Mouse (Mus musculus) embryonic facial prominence, embryonic 14.5 days (tissue): Measurements from ENCODE around the gene Tmem229a. TPM values are rescaled to one million over a fixed set of nuclear protein-coding genes. Genes with fewer than 3 reads are reported as not detected.

Experiments
- ATAC-seq: fragments of 200-750 bp; cut with Nextera tagmentation; 2 replicates; pipeline ENCODE4 v1.8.0; 2017; ENCODE audit warnings: low read depth, moderate number of reproducible peaks, moderate TSS enrichment
- DNase-seq: peaks from one replicate; pipeline ENCODE4 v3.0.0-alpha.2; 2015; ENCODE audit warnings: low spot score
- H3K27ac ChIP-seq: fragments of 300-500 bp; sonication (generic); replicated peaks from 2 replicates; pipeline ENCODE4 v1.5.1; 2014; ENCODE audit warnings: low read depth, mild to moderate bottlenecking, low read length, moderate library complexity
- H3K27me3 ChIP-seq: fragments of 300-500 bp; sonication (generic); replicated peaks from 2 replicates; pipeline ENCODE4 v1.6.1; 2014; ENCODE audit warnings: low read length; ENCODE audit not compliant: control insufficient read depth, insufficient read depth
- H3K36me3 ChIP-seq: fragments of 300-500 bp; sonication (generic); 2 replicates; pipeline ENCODE4 v1.6.1; 2014; ENCODE audit warnings: low read length, mixed read lengths; ENCODE audit not compliant: control insufficient read depth, insufficient read depth
- H3K4me1 ChIP-seq: fragments of 300-500 bp; sonication (generic); 2 replicates; pipeline ENCODE4 v1.6.1; 2014; ENCODE audit warnings: antibody characterized with exemption, low read length; ENCODE audit not compliant: control insufficient read depth, insufficient read depth
- H3K4me2 ChIP-seq: fragments of 300-500 bp; sonication (generic); 2 replicates; pipeline ENCODE4 v1.6.1; 2014; ENCODE audit warnings: low read depth, mild to moderate bottlenecking, low read length, moderate library complexity, mixed read lengths
- H3K4me3 ChIP-seq: fragments of 300-500 bp; sonication (generic); 2 replicates; pipeline ENCODE4 v1.5.1; 2014; ENCODE audit warnings: low read depth, mild to moderate bottlenecking, low read length
- H3K9ac ChIP-seq: fragments of 300-500 bp; sonication (generic); 2 replicates; pipeline ENCODE4 v1.6.1; 2014; ENCODE audit warnings: low read depth, mild to moderate bottlenecking, low read length, moderate library complexity, mixed read lengths
- H3K9me3 ChIP-seq: fragments of 300-500 bp; sonication (generic); 2 replicates; pipeline ENCODE4 v1.6.1; 2016; ENCODE audit warnings: low read length; ENCODE audit not compliant: control insufficient read depth
- WGBS: fragments of 180-500 bp; shearing (Covaris S2); extraction: QIAGEN DNeasy Blood & Tissue Kit; methylation state at CpG from one replicate; pipeline ENCODE4 v1.1.7; 2014; 5-methylcytosine and 5-hydroxymethylcytosine counted together
- polyA plus RNA-seq: library from polyadenylated mRNA; unstranded; fragments of >200 nt; fragmentation: Nextera tagmentation; extraction: Ambion mirVana; gene quantifications from 2 replicates; pipeline ENCODE4 v1.2.1, GENCODE M21; 2014

Tmem229a gene
- 1.5 and 1.6 TPM in 2 replicates for polyA plus RNA-seq

- H3K9me3 ChIP-seq: no peaks in the 10 kb centered on the region
- DNase-seq: peak; percentile 67
- H3K36me3 ChIP-seq: no peaks in the 10 kb centered on the region
- H3K9ac ChIP-seq: peak within 1 kb of the TSS; percentile 63
- no peaks in the 10 kb centered on the region for H3K4me1 ChIP-seq
- peak within 1 kb of the TSS; percentile 52; the same call in 1 of the 2 replicates for H3K27ac ChIP-seq
- H3K4me2 ChIP-seq: peak within 1 kb of the TSS; percentile 98
- peak; percentile 84 for ATAC-seq
- H3K27me3 ChIP-seq: peaks cover 14% of the 10 kb centered on the region
- 4% methylated on average over 8 of the region's 46 CpGs for WGBS
- peak within 1 kb of the TSS; percentile 62 for H3K4me3 ChIP-seq
These were observed at the start of gene Tmem229a for GRCm38 (mm10) chr6:24955946-24956585. Tmem229a (minus strand) TSS chr6:24956297.

- H3K9ac ChIP-seq: no peak overlapping the region
- H3K27me3 ChIP-seq: no peaks in the 10 kb centered on the region
- no peaks in the 10 kb centered on the region for H3K36me3 ChIP-seq
- no peak for DNase-seq
- ATAC-seq: no peak
- no peaks in the 10 kb centered on the region for H3K4me1 ChIP-seq
- no peak overlapping the region for H3K4me3 ChIP-seq
- H3K27ac ChIP-seq: no peak overlapping the region
- 59% methylated on average over 2 of the region's 2 CpGs for WGBS
- no peaks in the 10 kb centered on the region for H3K9me3 ChIP-seq
- H3K4me2 ChIP-seq: no peak overlapping the region
These were observed 37.7 kb upstream of the Tmem229a start for GRCm38 (mm10) chr6:24993754-24994153.

- no peak for DNase-seq
- H3K4me3 ChIP-seq: no peak overlapping the region
- no peak overlapping the region for H3K27ac ChIP-seq
These were observed 33.7 kb upstream of the Tmem229a start for GRCm38 (mm10) chr6:24989836-24990235.

GRCm38 (mm10) chr6:24976176-24976575, 20.1 kb upstream of the Tmem229a start:
- no peak overlapping the region for H3K4me2 ChIP-seq

More at GRCm38 (mm10) chr6:24989836-24990235, 33.7 kb upstream of the Tmem229a start:
- H3K4me1 ChIP-seq: no peaks in the 10 kb centered on the region
- no peaks in the 10 kb centered on the region for H3K9me3 ChIP-seq
- H3K27me3 ChIP-seq: no peaks in the 10 kb centered on the region
- H3K4me2 ChIP-seq: no peak overlapping the region
- no peak overlapping the region for H3K9ac ChIP-seq
- ATAC-seq: no peak
- no peaks in the 10 kb centered on the region for H3K36me3 ChIP-seq

GRCm38 (mm10) chr6:24968471-24969223, 12.6 kb upstream of the Tmem229a start:
- ATAC-seq (no peak), DNase-seq (no peak)
- Histone ChIP-seq H3K27me3 (no peaks in the 10 kb centered on the region), H3K9me3 (no peaks in the 10 kb centered on the region), H3K9ac (no peak overlapping the region), H3K4me1 (no peaks in the 10 kb centered on the region), H3K36me3 (no peaks in the 10 kb centered on the region), H3K4me3 (no peak overlapping the region), H3K27ac (no peak overlapping the region), H3K4me2 (no peak overlapping the region)
- WGBS: 68% methylated on average over 3 of the region's 3 CpGs

More at GRCm38 (mm10) chr6:24976176-24976575, 20.1 kb upstream of the Tmem229a start:
- no peaks in the 10 kb centered on the region for H3K4me1 ChIP-seq
- H3K4me3 ChIP-seq: no peak overlapping the region
- no peaks in the 10 kb centered on the region for H3K9me3 ChIP-seq
- no peak overlapping the region for H3K9ac ChIP-seq
- no peaks in the 10 kb centered on the region for H3K36me3 ChIP-seq
- WGBS: 63% methylated on average over 2 of the region's 2 CpGs
- H3K27me3 ChIP-seq: no peaks in the 10 kb centered on the region
- DNase-seq: no peak
- H3K27ac ChIP-seq: no peak overlapping the region
- no peak for ATAC-seq

GRCm38 (mm10) chr6:24967726-24968125, 11.6 kb upstream of the Tmem229a start:
- no peak overlapping the region for H3K9ac ChIP-seq
- WGBS: 85% methylated on average over 7 of the region's 7 CpGs
- ATAC-seq: no peak
- no peak overlapping the region for H3K4me2 ChIP-seq
- no peaks in the 10 kb centered on the region for H3K36me3 ChIP-seq
- H3K27ac ChIP-seq: no peak overlapping the region
- H3K4me1 ChIP-seq: no peaks in the 10 kb centered on the region
- H3K4me3 ChIP-seq: no peak overlapping the region
- no peak for DNase-seq
- H3K27me3 ChIP-seq: no peaks in the 10 kb centered on the region
- H3K9me3 ChIP-seq: no peaks in the 10 kb centered on the region

GRCm38 (mm10) chr6:24966010-24966682, 10.0 kb upstream of the Tmem229a start:
- Histone ChIP-seq H3K27me3 (no peaks in the 10 kb centered on the region), H3K9me3 (no peaks in the 10 kb centered on the region), H3K4me2 (no peak overlapping the region), H3K4me3 (no peak overlapping the region), H3K27ac (no peak overlapping the region), H3K4me1 (no peaks in the 10 kb centered on the region), H3K36me3 (no peaks in the 10 kb centered on the region), H3K9ac (no peak overlapping the region)
- DNase-seq (peak; percentile 2), ATAC-seq (no peak)
- WGBS: 70% methylated on average over 2 of the region's 2 CpGs

GRCm38 (mm10) chr6:24963754-24964153, 7.7 kb upstream of the Tmem229a start:
- Histone ChIP-seq H3K4me1 (no peaks in the 10 kb centered on the region), H3K9me3 (no peaks in the 10 kb centered on the region), H3K9ac (no peak overlapping the region), H3K27ac (no peak overlapping the region), H3K27me3 (no peaks in the 10 kb centered on the region), H3K4me3 (no peak overlapping the region), H3K36me3 (no peaks in the 10 kb centered on the region), H3K4me2 (no peak overlapping the region)
- DNase-seq: no peak
- ATAC-seq: no peak
- 66% methylated on average over 5 of the region's 5 CpGs for WGBS
